Mouse (Mus musculus): Measurements from ENCODE around the gene Slc4a2.

Gene Slc4a2

DNA sequence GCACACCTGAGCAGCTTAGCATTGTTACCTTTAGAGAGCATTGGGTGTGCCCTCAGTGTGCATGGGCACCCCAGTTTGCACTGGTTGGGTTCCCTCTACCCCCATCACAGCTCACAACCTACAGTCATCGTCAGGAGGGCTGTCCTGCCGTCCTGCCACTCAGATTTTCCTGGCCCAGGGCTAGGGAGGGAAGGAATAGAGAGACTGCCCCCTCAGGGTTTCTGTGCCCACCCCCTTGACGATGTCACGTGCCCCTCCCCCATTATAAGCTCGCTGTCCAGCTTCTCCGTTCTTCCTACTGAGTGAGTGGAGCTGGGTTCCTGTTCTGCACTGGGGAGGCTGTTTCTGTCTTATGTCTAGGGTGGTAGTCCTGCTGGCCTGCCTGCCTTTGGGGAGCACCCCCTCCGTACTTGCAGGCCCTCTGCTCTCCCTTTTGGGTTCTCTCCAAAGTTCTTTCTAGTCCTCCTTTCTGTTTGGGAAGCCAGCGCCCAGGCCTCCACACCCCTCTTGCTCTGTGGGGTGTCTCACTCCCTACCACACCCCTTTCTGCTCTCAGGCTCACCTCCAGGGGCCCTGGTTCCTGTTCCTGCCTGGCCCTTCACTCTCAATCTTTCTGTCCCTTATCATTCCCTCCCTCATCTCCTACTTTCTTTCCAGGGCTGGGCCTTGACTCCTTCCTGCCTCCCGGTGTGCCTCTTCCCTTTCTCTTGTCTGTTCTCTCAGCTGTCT, 3.1 kb downstream of the Slc4a2 start:
- DNase-seq (ENCODE audit: low spot score): no peak

DNA sequence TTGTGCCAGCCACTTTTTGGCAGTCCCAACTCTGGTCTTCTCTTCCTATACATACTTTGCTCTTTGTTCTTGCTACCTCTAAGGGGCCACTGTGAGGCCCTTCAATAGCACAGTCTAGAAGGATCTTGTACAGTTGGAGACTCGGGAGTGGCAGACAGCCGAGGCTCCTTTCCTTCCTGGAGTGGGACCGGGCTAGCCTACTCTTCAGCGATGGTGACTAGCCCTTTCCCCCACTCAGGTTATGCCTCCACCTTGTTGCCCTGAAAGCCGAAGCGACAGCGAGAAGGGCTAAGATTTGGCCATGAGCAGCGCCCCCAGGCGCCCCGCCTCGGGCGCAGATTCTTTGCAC, 3.6 kb downstream of the Slc4a2 start:
- DNase-seq (ENCODE audit: low spot score): no peak

DNA sequence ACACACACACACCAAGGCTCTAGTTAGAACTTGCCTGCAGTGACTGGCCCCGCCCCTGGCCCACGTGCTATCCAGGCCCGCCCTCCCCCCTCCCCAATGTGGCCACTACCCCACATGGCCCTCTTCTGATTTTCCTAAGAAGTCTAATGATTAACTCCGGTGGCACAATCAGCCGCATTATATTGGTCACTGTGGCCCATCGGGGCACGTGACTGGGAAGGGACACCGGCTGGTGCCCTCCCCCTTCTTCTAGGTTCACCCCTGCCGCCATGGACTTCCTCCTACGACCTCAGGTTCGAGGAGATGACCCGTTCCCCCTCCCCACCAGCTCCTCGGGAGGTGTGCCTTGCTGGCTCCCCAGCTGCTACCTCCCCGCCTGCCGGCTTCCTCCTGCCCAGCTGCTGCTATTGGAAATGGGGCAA, 4.4 kb downstream of the Slc4a2 start:
- peak; percentile 49 for DNase-seq (ENCODE audit: low spot score)

DNA sequence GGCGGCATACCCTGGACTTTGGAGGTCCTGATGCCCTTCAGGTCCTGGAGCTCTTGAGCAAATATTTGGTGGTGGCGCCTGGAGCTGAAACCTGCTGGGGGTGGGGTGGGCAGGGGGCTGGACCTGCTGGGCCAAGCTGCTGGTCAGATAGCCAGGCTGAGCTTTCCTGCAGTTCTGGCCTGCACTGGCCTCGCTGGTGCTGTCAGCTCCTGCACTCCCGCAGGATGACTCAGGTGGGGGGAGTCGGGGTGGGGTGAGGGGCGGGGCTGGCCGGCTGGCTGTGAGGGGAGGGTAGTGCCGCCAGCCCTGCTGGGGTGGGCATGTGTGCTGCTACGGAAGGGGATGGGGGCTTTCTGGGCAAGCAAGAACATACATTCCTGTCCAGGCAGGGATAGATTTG, 5.0 kb downstream of the Slc4a2 start:
- no peak for DNase-seq (ENCODE audit: low spot score)

DNA sequence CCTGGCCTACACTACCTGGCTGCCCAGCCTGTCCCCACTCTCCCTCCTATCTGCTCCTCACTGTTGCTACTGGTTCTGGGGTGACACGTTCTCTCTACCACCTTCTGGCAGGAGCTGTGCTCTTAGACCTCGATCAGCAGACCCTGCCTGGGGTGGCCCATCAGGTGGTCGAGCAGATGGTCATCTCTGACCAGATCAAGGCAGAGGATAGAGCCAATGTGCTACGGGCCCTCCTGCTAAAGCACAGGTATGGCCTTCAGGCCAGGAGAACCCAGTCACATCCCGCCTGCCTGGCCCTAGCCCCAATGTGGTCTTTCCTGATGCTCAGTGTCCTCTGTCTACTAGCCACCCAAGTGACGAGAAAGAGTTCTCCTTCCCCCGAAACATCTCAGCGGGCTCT, 10.4 kb downstream of the Slc4a2 start:
- no peak for DNase-seq (ENCODE audit: low spot score)

DNA sequence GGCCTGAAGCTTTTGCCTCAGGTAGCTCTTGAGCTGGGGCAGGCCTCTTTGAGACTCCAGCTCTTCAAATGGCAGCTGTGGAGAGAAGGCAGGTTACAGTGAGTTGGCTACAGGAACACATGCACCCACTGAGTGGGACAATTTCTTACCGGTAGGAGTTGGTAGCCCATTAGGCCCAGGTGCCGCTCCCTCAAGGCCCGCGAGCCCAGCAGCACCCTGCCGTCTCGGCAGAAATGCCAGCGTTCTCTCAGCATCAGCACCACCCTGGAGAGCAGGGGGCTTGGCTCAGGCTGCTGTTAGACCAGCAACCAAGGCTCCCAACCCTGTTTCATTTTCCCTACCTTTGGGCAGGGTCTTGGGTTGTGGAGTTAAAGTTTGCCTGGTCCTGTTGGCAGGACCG, 17.6 kb downstream of the Slc4a2 start:
- no peak for DNase-seq (ENCODE audit: low spot score)

DNA sequence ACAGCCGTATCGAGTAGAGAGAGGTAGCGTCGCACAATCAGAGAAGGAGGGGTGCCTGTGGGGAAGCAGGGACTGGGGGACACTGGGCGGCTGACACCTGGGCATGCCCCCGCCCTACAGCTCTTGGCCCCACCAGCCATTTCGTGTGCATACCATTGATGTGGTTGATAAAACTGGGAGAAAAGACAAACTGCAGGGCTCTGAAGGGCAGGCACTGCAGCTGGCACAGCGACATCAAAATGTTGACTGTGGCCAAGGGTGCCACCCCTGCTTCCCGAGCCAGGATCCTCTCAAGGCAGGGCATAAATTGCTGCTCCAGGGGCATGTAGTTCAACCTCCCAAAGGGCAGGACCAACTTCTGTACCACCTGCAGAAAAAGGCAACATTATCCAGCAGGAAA, 18.4 kb downstream of the Slc4a2 start:
- DNase-seq (ENCODE audit: low spot score): no peak

DNA sequence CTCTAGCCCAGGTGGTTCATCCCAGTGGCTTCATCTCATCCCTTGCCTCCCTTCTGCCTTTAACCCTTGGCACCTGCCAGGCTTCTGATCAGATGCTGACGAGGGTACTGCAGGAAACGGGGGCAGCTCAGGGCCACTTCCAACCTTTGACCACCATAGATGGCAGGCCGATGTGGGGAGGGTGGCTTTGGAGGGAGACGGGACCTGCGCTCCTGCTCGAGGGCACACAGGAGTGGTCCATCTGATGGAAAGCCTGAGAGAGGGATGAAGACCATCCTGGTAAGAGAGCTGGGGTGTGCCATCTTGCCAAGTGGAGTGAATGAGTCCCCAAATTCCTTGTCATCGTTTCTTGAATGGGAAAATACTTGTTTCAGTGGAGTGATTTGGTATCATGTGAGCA, 19.6 kb downstream of the Slc4a2 start:
- no peak for DNase-seq (ENCODE audit: low spot score)

DNA sequence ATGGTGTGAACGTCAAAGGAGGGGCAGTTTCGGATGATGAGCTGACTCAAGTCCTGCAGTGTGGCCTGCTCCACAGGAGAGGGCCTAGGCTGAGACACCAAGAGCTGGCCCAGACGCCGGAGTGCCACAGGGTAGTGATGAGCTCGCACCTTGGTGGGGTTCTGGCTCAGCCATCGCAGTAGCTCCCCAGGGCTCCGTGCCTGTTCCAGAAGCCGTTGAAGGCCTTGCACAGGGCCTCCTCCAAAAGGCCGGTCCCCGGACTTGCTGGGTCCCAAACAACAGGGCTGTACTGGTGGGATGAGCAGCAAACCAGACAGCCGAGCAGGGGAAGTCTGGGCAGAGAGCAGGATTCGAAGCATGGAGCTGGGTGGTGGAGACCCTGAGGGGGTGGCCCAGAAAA, 20.3 kb downstream of the Slc4a2 start:
- no peak for DNase-seq (ENCODE audit: low spot score)

DNA sequence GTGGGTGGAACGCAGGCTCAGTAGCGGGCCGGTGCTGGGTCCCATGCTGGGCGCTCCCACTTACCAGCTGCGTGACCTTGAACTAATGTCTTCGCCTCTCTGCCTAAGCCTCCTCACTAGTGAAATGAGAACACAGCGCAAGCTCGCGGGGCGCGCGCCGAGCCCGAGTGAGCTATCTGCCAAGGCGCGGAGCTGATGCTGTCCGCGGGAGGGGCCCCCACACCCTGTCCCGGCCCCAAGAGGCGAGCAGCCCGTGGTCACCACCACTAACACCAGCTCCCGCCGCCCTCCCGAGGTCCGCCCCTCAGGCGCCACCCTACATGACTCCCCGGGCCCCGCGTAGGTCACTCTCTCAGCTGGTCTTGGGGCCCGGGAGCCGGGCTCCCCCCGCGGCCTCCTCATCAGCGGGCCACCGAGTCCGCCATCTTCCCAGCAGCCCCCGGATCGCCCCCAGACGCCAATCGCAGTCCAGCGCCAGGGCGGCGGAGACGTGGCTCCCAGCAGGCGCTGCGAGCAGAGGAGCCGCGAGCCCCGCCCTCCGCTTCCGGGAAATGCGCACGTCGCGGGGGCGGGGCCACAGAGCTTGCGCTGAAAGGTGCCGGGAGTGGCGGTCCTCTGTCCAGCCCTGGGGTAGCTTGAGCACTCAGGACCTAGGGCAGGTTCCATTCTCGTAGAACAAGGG, 21.2 kb downstream of the Slc4a2 start, which contains the start of gene Fastk:
Gene Fastk (minus strand): TSS at position 542 of the 682 bp plus-strand sequence.
- peak; percentile 94 for DNase-seq (ENCODE audit: low spot score)

DNA sequence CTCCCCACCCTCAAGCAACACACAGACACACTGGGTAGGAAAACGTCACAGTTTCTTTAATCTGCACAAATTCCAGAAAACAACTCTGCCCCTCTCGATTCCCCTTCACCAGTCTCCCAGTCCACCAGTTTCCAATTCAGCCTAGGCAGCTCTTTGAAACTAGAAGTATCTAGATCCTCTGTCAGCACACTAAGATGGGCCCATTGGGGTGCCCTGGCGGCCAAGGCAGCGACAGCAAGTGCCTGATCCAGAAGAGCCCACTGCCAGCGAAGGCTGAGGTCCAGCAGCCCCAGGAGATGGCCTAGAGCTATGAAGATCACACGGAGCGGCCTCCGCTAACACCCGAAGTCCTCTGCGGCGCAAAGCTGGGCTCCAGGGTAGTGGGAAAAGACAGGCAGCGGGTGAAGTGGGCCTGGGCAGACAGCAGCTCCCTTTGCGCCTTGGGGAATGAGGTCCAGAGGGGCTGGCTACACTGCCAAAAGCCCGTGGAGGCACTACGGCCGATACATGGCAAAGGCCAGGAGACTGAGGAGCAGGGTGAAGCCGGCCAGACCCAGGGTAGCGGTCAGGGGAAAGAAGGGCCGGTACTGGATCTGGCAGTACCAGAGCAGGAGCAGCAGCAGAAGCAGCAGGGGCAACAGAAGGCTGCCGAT, 21.9 kb downstream of the Slc4a2 start:
- DNase-seq (ENCODE audit: low spot score): peak; percentile 42

DNA sequence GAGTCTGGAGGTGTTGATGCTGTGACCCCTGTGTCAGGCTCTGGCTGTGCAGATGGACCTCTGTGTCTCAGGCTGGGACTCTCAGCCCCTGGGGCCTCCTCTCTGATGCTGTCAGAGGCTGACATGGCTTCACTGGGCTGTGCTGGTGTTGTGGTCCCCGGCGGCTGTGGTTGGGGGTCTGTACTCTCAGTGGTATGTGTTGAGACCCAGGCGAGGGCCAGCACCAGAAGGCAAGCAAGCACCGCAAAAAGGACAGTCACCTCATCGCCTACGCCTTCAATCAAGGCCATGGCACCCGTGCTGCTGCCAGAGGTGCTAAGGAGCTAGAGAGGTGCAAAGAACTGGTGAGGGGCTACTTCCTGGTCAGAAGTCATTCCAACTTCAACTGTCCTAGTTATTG, 23.0 kb downstream of the Slc4a2 start:
- DNase-seq (ENCODE audit: low spot score): no peak

DNA sequence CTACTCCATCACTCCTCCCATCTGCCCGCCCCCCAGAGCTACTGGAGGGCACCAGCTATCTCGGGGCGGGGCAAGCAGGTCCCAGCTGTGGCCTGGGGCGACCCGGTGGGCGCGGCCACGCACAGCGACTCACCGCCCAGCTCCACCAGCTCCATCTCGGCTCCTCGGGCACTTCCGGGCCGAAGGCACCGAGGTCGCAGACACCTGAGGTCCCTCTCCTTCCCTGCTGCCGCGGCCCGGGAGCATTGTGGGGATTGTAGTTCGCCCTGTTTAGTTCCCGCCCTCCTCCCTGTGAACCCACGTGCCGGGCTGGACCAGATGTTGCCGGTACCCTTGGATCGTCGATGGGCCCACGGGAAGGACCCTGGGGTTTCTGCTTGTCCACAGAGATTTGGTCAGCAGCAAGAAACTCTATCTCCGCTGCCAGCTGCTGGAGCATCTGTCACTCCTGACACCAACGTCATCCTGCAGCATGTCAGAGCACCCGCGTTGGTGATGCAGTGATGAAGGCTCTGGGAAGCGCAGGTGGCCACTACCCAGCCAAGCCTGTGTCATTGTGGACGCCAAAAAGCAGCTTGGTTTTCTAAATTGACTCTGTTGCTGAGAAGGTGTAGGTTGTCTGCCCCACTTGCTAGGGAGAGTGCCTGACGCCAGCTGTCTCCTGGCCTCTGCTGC, 24.1 kb downstream of the Slc4a2 start, which contains the start of gene Tmub1:
Gene Tmub1 (minus strand): TSS at position 231 of the 675 bp plus-strand sequence.
- DNase-seq (ENCODE audit: low spot score): peak; percentile 77

DNA sequence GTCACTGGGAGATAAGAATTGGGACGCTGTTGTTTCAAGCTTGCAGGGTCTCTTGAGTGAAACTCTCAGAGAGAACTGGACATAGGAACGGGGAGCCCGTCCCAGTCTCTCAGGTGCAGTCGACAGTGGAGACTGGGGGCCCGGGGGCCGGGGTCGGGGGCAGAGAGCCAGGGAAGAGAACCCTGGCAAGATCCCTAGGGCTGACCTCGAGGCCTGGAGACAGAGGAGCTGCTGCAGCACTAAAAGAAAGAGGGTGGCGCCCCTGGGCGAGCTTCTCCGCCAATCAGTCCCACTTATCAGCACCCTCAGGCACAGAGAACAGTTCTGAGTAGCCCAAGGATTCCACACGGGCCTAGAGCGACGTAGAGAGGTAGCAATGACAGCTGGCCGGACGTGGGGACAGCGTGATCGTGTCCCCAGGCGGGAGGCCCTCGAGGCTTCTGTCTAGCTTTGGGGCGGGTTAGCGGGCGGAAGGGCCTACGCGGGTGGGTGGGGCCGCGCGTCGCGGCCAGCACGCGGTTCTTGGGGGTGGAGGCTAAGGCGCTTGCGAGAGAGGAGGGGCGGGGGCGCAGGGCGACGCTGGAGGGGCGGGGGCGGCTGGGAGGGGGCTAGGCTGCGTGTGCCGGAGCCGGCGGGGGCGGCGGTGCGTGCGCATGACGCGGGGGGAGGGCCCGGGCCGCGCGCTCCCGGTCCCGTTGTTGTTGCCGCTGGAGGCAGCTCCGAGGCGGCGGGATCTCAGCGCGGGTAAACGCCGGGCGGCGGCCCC, 27.8 kb downstream of the Slc4a2 start:
- peak; percentile 83 for DNase-seq (ENCODE audit: low spot score)

DNA sequence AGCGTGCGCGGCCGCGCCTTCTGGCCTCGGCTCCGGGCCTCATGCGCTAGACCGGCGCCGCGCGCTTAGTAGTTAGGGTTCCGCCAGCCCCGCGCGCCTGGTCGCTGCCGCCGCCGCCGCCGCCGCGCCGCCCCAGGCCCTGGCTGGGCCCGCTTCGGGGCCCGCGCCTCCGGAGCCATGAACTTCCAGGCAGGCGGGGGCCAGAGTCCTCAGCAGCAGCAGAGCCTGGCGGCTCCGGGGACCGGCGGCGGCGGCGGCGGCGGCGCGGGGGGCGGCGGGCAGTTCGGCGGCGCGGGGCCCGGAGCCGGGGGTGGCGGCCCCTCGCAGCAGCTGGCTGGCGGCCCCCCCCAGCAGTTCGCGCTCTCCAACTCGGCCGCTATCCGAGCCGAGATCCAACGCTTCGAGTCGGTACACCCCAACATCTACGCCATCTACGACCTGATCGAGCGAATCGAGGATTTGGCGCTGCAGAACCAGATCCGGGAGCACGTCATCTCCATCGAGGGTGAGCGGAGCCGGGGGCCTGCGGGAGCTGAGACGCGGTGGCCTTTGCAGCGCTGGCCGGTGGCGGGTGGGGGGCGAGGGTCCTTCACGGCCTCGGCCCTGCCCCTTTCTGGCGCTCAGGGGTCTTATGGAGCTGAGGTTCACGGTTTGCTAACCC, 28.5 kb downstream of the Slc4a2 start, which contains the start of gene Agap3:
Gene Agap3 (plus strand): TSS at position 148 of the 661 bp plus-strand sequence.
- DNase-seq (ENCODE audit: low spot score): peak; percentile 53

DNA sequence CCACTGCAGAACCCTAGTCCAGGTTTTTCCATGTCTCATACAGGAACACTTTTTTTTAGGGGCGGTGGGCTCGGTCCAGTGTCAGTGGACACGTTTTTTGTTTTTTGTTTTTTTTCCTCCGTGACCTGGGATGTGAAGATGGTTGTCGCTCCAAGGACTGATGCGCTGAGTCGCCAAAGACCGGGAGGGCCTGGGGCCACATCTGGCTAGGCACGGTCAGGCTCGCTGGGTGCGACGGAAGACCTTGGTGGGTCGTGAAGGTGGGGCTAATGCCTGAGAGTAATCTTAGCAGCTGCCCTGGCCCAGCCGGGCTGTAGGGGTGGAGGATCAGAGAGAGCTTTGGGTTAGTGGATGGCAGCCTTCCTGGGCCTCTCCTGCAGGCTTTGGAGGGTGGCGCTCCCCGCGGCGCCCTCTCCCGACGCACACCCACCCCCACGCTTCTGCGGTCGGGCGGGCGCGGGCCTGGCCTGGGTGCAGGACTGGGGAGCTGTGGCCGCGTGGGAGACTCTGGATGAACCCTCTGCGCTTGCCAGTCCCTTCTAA, 29.1 kb downstream of the Slc4a2 start:
- peak; percentile 46 for DNase-seq (ENCODE audit: low spot score)

DNA sequence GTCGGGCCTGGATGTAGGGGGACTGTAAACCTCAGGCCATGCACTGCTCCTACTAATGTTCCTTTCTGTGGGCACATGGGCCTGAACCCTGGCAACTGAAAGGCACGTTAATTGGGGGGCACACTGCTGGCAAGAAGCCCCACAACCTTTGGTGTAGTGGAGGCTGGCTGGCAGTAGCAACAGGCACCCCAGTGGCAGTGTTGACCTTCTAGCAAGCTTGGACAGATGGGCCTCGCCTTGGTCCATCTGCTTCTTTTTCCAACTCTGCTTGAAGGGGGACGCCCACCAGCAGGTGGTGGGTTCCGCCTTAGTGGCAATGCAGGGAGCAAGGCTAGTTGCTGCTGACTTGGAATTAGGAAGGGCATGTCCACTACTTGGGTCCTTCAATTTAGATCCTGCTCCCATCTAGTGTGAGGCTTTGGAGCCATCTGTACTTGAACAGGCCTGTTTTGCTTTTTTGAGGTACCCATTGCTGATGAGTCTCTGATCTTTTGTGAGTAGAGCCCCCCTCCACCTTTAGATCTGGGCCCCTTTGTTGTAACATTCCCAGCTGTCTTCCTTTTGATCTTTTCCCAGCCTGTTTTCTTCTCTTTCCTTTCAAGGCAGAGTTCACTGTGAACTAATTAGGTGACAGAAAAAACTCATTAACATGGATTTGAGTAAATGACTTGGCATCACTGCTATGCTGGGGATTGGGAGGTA, 29.8 kb downstream of the Slc4a2 start:
- DNase-seq (ENCODE audit: low spot score): peak; percentile 68

DNA sequence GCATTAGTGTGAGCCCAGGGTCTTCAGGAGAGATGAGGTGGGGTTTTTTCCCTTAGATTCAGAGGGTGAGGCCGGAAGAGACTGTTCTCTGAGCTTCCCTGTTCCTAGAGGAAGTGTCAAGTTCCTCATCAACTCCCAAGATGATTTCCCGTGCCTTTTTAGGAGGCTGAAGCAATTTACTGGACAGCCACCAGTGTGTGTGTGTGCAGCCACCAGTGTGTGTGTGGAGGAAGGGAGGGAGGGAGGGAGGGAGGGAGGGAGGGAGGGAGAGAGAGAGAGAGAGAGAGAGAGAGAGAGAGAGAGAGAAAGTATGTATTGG, 30.3 kb downstream of the Slc4a2 start:
- no peak for DNase-seq (ENCODE audit: low spot score)

DNA sequence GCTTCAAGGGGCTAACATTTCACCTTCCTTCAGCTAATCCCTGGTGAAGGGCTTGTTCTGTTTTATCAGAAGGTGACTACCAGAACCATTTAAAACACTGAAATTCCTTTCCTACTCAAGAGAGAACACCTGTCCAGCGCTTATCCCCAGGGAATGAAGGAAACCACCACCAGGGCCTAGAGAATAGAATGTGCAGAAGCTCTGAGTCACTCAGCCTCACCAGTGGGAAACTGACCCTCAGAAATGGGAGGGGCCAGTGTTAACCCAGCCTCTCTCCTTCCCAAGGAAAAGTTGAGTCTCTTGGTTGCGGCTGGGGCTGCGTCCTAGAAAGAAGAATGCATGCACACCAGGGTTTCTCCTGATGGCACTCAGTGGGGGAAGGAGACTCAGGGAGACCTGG, 31.4 kb downstream of the Slc4a2 start:
- DNase-seq (ENCODE audit: low spot score): no peak

DNA sequence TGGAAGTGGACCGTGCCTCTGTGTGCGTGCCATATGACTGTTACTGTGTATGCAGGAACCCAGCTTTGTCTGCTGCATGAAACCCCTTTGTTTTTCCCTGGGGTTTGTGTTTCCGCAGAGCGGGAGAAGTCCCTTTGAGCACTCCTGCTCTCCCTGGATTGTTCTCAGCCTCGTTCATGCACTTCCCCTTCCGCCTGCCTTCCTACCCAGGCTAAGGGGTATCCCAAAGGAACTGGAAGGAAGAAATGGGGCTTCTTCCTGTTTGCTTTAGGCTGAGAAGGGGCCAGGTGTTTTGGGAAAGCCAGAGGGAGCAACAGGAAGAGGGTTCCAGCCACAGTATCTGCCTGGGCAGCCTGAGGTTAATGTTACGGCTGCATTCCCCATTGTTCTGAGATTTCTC, 32.0 kb downstream of the Slc4a2 start:
- no peak for DNase-seq (ENCODE audit: low spot score)
